Mouse (Mus musculus): ENCODE results near the gene Hoxa4. TPM values are rescaled to one million over a fixed set of nuclear protein-coding genes. Genes with fewer than 3 reads are reported as not detected.

Gene Hoxa4
- total RNA-seq, 2 experiments from 2014 or later: 7.5 to 8.5 TPM

- no peak for DNase-seq
Measured at GRCm38 (mm10) chr6:52180726-52181125, 10.8 kb downstream of the Hoxa4 start.

- no peak for DNase-seq
Measured at GRCm38 (mm10) chr6:52180213-52180710, 11.3 kb downstream of the Hoxa4 start.

GRCm38 (mm10) chr6:52179690-52180089 lies 11.9 kb downstream of the Hoxa4 start:
- DNase-seq: no peak

- DNase-seq: no peak
Measured at GRCm38 (mm10) chr6:52178918-52179665, 12.5 kb downstream of the Hoxa4 start.

- DNase-seq: no peak
Measured at GRCm38 (mm10) chr6:52177806-52178205, 13.7 kb downstream of the Hoxa4 start.

- DNase-seq: no peak
Measured at GRCm38 (mm10) chr6:52177061-52177735, 14.4 kb downstream of the Hoxa4 start, which contains the start of gene 5730596B20Rik. TSS of gene 5730596B20Rik (plus strand) at chr6:52177498.

GRCm38 (mm10) chr6:52176391-52176790 lies 15.2 kb downstream of the Hoxa4 start:
- DNase-seq: no peak

GRCm38 (mm10) chr6:52175864-52176263 lies 15.7 kb downstream of the Hoxa4 start:
- DNase-seq: no peak

GRCm38 (mm10) chr6:52174968-52175751 lies 16.4 kb downstream of the Hoxa4 start:
- no peak for DNase-seq

GRCm38 (mm10) chr6:52173648-52174047 lies 17.9 kb downstream of the Hoxa4 start:
- no peak for DNase-seq

GRCm38 (mm10) chr6:52172501-52172900 lies 19.1 kb downstream of the Hoxa4 start:
- peak; percentile 83 for DNase-seq

- DNase-seq: no peak
Measured at GRCm38 (mm10) chr6:52171938-52172337, 19.6 kb downstream of the Hoxa4 start.

- no peak for DNase-seq
Measured at GRCm38 (mm10) chr6:52171331-52171730, 20.2 kb downstream of the Hoxa4 start.

GRCm38 (mm10) chr6:52170898-52171223 lies 20.7 kb downstream of the Hoxa4 start:
- DNase-seq: no peak

- no peak for DNase-seq
Measured at GRCm38 (mm10) chr6:52170166-52170897, 21.2 kb downstream of the Hoxa4 start.

GRCm38 (mm10) chr6:52169499-52170165 lies 21.9 kb downstream of the Hoxa4 start:
- no peak for DNase-seq

- DNase-seq: peak; percentile 58
Measured at GRCm38 (mm10) chr6:52168191-52169055, 23.1 kb downstream of the Hoxa4 start.

- no peak for DNase-seq
Measured at GRCm38 (mm10) chr6:52167736-52168161, 23.8 kb downstream of the Hoxa4 start.

- DNase-seq: no peak
Measured at GRCm38 (mm10) chr6:52167176-52167575, 24.4 kb downstream of the Hoxa4 start.

GRCm38 (mm10) chr6:52166431-52167077 lies 25.0 kb downstream of the Hoxa4 start:
- no peak for DNase-seq

Data from gastrocnemius, postnatal 10 days (tissue).